Mouse (Mus musculus) ovary, postnatal 10 days (tissue): ENCODE data around the gene Plxnb1.

Source experiments
- DNase-seq: peaks from one replicate; pipeline ENCODE4 v3.0.0; 2022; ENCODE audit warnings: low spot score

The Plxnb1 gene

DNA sequence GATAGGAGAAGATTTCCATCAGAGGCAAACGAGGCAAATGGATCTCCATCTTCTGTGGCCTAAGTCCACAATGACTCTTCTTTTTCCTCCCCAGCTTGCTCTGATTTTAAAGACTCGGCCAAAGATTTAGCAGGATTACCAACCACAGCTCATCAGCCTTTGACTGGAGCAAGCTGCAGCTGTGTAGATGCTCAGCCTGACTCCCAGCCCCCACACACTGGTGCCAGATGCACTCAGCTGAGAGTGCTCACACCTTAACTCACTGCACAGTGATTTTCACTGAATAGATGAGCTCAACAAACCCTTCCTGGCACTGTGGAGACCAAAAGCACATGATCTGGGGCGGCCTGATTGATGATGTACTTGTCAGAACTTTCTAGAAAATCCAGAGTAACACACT lies 66.8 kb downstream of the Plxnb1 start, which contains the start of gene Fbxw21:
Gene Fbxw21, minus strand, starts transcription at position 101 of the 400 bp plus-strand sequence.
- DNase-seq = no peak

GRCm38 (mm10) chr9:109167316-109167715 lies 72.1 kb downstream of the Plxnb1 start:
- no peak for DNase-seq
